Mouse (Mus musculus) embryonic stem cell, embryonic (primary cell): ENCODE data around the gene Gpatch8.

Experiments used
- CTCF ChIA-PET, 4 experiments: fragments of 300-600 bp in 2 of 4; fragments of 350-600 bp in 2 of 4; sonication (Branson Sonifier 250); formaldehyde crosslinking; loops; one replicate each; lab custom pipeline; 2022; ENCODE audit warnings: inconsistent platforms in 2 of 4; lab: Charles Lee
- POLR2A ChIA-PET, 4 experiments: fragments of 300-600 bp in 2 of 4; fragments of 350-600 bp in 2 of 4; sonication (Branson Sonifier 250); formaldehyde crosslinking; loops; one replicate each; lab custom pipeline; 2022; ENCODE audit warnings: antibody characterized with exemption in 4 of 4, inconsistent platforms in 1 of 4; lab: Charles Lee

Gpatch8 gene

GRCm38 (mm10) chr11:102432115-102432843 is 123.9 kb downstream of the Gpatch8 start:
- CTCF ChIA-PET = interaction anchor here in 2 of 4 experiments (0.7 to 1.2 kb wide), 3 partner anchors 15 to 123 kb away, joined by 3 to 4 read pairs (median 3); partner anchors contain the start of gene Fam171a2 (in 1 of the 2)

GRCm38 (mm10) chr11:102431728-102432114 is 124.5 kb downstream of the Gpatch8 start:
- CTCF ChIA-PET = interaction anchor here in 3 of 4 experiments (0.7 to 2.2 kb wide), 16 partner anchors 15 to 185 kb away, joined by 3 to 42 read pairs (median 9); partner anchors contain the start of genes Fam171a2 (in 2 of the 3) and Slc25a39 (in 1 of the 3)

More at GRCm38 (mm10) chr11:102432115-102432843, 123.9 kb downstream of the Gpatch8 start:
- POLR2A ChIA-PET = interaction anchor here in 3 of 4 experiments (0.6 to 3.8 kb wide), 6 partner anchors 14 to 182 kb away, joined by 3 to 25 read pairs (median 3); partner anchors contain the start of genes Fam171a2 (in 1 of the 3) and Slc25a39 (in 1 of the 3)

GRCm38 (mm10) chr11:102431018-102431645 is 125.1 kb downstream of the Gpatch8 start:
- CTCF ChIA-PET = interaction anchor here (0.6 to 3.0 kb wide), 63 partner anchors 7 to 1611 kb away, joined by 3 to 42 read pairs (median 6); partner anchors contain the start of genes BC030867 (in 2 of the 4), Fam171a2 (in 2 of the 4), Tmub2 (in 2 of the 4) and Slc25a39 (in 1 of the 4)
- POLR2A ChIA-PET = interaction anchor here (0.6 to 6.0 kb wide), 100 partner anchors 8 to 702 kb away, joined by 3 to 115 read pairs (median 6); partner anchors contain the start of genes Slc25a39 (in 4 of the 4), Asb16 (in 3 of the 4), BC030867 (in 3 of the 4) and Fam171a2 (in 2 of the 4)

More at GRCm38 (mm10) chr11:102431728-102432114, 124.5 kb downstream of the Gpatch8 start:
- POLR2A ChIA-PET = interaction anchor here in 3 of 4 experiments (0.6 to 6.0 kb wide), 15 partner anchors 10 to 183 kb away, joined by 3 to 115 read pairs (median 10); partner anchors contain the start of genes Slc25a39 (in 2 of the 3), BC030867 (in 1 of the 3) and Fam171a2 (in 1 of the 3)

GRCm38 (mm10) chr11:102430121-102431017 is 125.8 kb downstream of the Gpatch8 start, which contains the start of gene Grn:
TSS of gene Grn (plus strand) at chr11:102430315.
- ChIA-PET CTCF (interaction anchor here (0.6 to 3.0 kb wide), 77 partner anchors 8 to 1612 kb away, joined by 3 to 42 read pairs (median 5); partner anchors contain the start of genes BC030867 (in 3 of the 4), Fam171a2 (in 2 of the 4), Tmub2 (in 2 of the 4) and Asb16 (in 1 of the 4)), POLR2A (interaction anchor here (0.6 to 6.0 kb wide), 133 partner anchors 9 to 703 kb away, joined by 3 to 115 read pairs (median 5); partner anchors contain the start of genes Slc25a39 (in 4 of the 4), Asb16 (in 3 of the 4), BC030867 (in 3 of the 4) and Ubtf (in 3 of the 4))

GRCm38 (mm10) chr11:102429551-102429950 is 126.6 kb downstream of the Gpatch8 start:
- POLR2A ChIA-PET = interaction anchor here (0.6 to 6.0 kb wide), 78 partner anchors 8 to 687 kb away, joined by 3 to 115 read pairs (median 8); partner anchors contain the start of genes Slc25a39 (in 4 of the 4), Ubtf (in 3 of the 4), Atxn7l3 (in 2 of the 4) and BC030867 (in 2 of the 4)
- CTCF ChIA-PET = interaction anchor here (0.6 to 3.0 kb wide), 32 partner anchors 9 to 1763 kb away, joined by 3 to 42 read pairs (median 6); partner anchors contain the start of genes BC030867 (in 3 of the 4), Asb16 (in 1 of the 4), Fam171a2 (in 1 of the 4) and Rundc3a (in 1 of the 4)

GRCm38 (mm10) chr11:102428981-102429540 is 127.1 kb downstream of the Gpatch8 start:
- ChIA-PET CTCF (interaction anchor here in 3 of 4 experiments (0.7 to 3.0 kb wide), 5 partner anchors 17 to 1764 kb away, joined by 3 to 14 read pairs (median 4); partner anchors contain the start of gene BC030867 (in 1 of the 3)), POLR2A (interaction anchor here (0.6 to 6.0 kb wide), 37 partner anchors 7 to 502 kb away, joined by 3 to 115 read pairs (median 14); partner anchors contain the start of genes Slc25a39 (in 3 of the 4), Ubtf (in 2 of the 4), Atxn7l3 (in 1 of the 4) and BC030867 (in 1 of the 4))
